18 mouse cellular contexts compared by ENCODE assay signal in genomic region chr2:162939562-162939961, GRCm38 (mm10). TPM values are rescaled to one million over a fixed set of nuclear protein-coding genes. Genes with fewer than 3 reads are reported as not detected.
"Had no signal": no experiment of that assay in that cellular context is flagged by ENCODE, and none has a peak within 500 bp of the region (broad histone marks: within the 10 kb centered on the region; RNA-seq: fewer than 3 reads in every experiment).

No protein-coding gene starts in this region.

- H3K9ac ChIP-seq: limb, embryonic 13.5 days; liver, embryonic 13.5 days; midbrain, embryonic 13.5 days had no signal

- H3K9me3 ChIP-seq: limb, embryonic 10.5 days; limb, embryonic 13.5 days; liver, embryonic 13.5 days; megakaryocyte, embryonic 14.5 days; midbrain, embryonic 10.5 days; midbrain, embryonic 13.5 days had no signal

- DNase-seq: kidney, adult 18-20 months; kidney, adult 9 months; kidney, postnatal 14 days; kidney, postnatal 4 days; liver, embryonic 13.5 days; lung, postnatal 4 days; thymus, adult 18-20 months; thymus, postnatal 36 days had no signal

- H3K4me3 ChIP-seq: limb, embryonic 10.5 days; limb, embryonic 13.5 days; liver, embryonic 13.5 days; megakaryocyte, embryonic 14.5 days; midbrain, embryonic 10.5 days; midbrain, embryonic 13.5 days had no signal

- ATAC-seq: intestine, embryonic 16.5 days; midbrain, embryonic 13.5 days; midbrain, embryonic 16.5 days had no signal

- H3K4me2 ChIP-seq: limb, embryonic 13.5 days; liver, embryonic 13.5 days; midbrain, embryonic 13.5 days had no signal

- H3K27ac ChIP-seq: limb, embryonic 10.5 days; limb, embryonic 13.5 days; liver, embryonic 13.5 days; midbrain, embryonic 10.5 days; midbrain, embryonic 13.5 days had no signal

RNA-seq across cellular contexts. Expression of gene L3mbtl1, which starts 3.7 kb away (rescaled TPM):
- polyA plus RNA-seq: small intestine, adult 2 months had no signal

RNA-seq across cellular contexts. Expression of gene Sgk2, which starts 47.6 kb away (rescaled TPM):
- polyA plus RNA-seq: limb, embryonic 10.5 days; lung, embryonic 16.5 days; midbrain, embryonic 10.5 days; midbrain, embryonic 13.5 days; midbrain, embryonic 16.5 days; neural tube, embryonic 11.5 days had no signal
